Mouse (Mus musculus) kidney, embryonic 16.5 days (tissue): ENCODE measurements around the gene Tmem38a. TPM values are rescaled to one million over a fixed set of nuclear protein-coding genes. Genes with fewer than 3 reads are reported as not detected.

Experiments used
- ATAC-seq: fragments of 200-750 bp; cut with Nextera tagmentation; 2 replicates; pipeline ENCODE4 v1.8.0; 2017; ENCODE audit warnings: moderate TSS enrichment; ENCODE audit not compliant: low FRiP score, low TSS enrichment
- H3K27ac ChIP-seq: fragments of 300-500 bp; sonication (generic); 2 replicates; pipeline ENCODE4 v1.5.1; 2014; ENCODE audit warnings: low read length
- H3K27me3 ChIP-seq: fragments of 300-500 bp; sonication (generic); 2 replicates; pipeline ENCODE4 v1.6.1; 2014; ENCODE audit warnings: low read length, control low read depth, mixed read lengths; ENCODE audit not compliant: insufficient read depth
- H3K36me3 ChIP-seq: fragments of 300-500 bp; sonication (generic); 2 replicates; pipeline ENCODE4 v1.6.1; 2014; ENCODE audit warnings: low read length, control low read depth, mixed read lengths; ENCODE audit not compliant: insufficient read depth
- H3K4me1 ChIP-seq: fragments of 300-500 bp; sonication (generic); 2 replicates; pipeline ENCODE4 v1.6.1; 2014; ENCODE audit warnings: low read length, control low read depth, mixed read lengths; ENCODE audit not compliant: insufficient read depth
- H3K4me2 ChIP-seq: fragments of 300-500 bp; sonication (generic); replicated peaks from 2 replicates; pipeline ENCODE4 v1.6.1; 2014; ENCODE audit warnings: low read depth, low read length
- H3K4me3 ChIP-seq: fragments of 300-500 bp; sonication (generic); 2 replicates; pipeline ENCODE4 v1.5.1; 2014; ENCODE audit warnings: mild to moderate bottlenecking, low read length
- H3K9ac ChIP-seq: fragments of 300-500 bp; sonication (generic); replicated peaks from 2 replicates; pipeline ENCODE4 v1.6.1; 2014; ENCODE audit warnings: low read length
- H3K9me3 ChIP-seq: fragments of 300-500 bp; sonication (generic); 2 replicates; pipeline ENCODE4 v1.6.1; 2016; ENCODE audit warnings: low read length, control low read depth
- WGBS: fragments of 180-500 bp; shearing (Covaris S2); extraction: QIAGEN DNeasy Blood & Tissue Kit; methylation state at CpG from one replicate; pipeline ENCODE4 v1.1.7; 2014; 5-methylcytosine and 5-hydroxymethylcytosine counted together
- microRNA-seq: library from miRNA; unstranded; fragments of <30 nt; microRNA quantifications from one replicate; pipeline ENCODE4, GENCODE M21; 2016
- polyA plus RNA-seq: library from polyadenylated mRNA; unstranded; fragments of >200 nt; fragmentation: Nextera tagmentation; extraction: Ambion mirVana; gene quantifications from 2 replicates; pipeline ENCODE4 v1.2.1, GENCODE M21; 2015

The Tmem38a gene
- polyA plus RNA-seq, 1 experiment from 2014 or later: 26.3 TPM

DNA sequence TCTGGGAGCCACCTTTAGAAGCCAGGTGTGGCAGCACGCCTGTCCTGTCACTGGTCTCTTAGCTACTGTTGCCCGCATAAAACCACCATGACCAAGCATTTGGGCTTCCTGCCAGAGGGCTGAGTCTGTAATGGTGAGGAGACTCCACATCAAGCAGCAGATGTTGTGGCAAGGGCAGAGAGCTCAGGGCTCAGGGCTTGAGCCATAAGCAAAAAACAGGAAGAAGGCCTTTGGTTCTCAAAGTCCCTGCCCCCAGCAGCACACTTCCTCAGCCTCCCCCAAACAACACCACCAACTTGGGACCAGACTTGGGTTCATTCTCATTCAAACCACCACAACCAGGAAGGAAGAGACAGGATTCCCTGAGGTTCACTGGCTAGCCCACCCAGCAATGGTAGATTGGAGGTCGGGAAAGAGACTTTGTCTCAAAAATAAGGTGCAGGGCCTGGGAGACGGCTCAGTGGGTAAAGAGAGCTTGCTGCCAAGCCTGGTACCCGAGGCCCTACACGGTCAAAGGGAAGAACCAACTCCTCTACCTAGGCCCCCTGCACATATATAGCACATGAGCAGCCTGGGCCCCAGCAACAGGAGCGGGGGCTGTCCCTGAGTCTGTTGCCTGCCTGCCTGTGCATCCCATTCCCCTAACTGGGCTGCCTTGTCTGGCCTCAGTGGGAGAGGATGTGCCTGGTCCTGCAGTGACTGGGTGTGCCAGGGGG, 11.4 kb downstream of the Tmem38a start:
- Histone ChIP-seq H3K36me3 (no peaks in the 10 kb centered on the region), H3K4me2 (no peak overlapping the region), H3K4me1 (no peaks in the 10 kb centered on the region), H3K27me3 (no peaks in the 10 kb centered on the region), H3K9ac (no peak overlapping the region), H3K4me3 (no peak overlapping the region), H3K27ac (no peak overlapping the region), H3K9me3 (no peaks in the 10 kb centered on the region)
- no peak for ATAC-seq
- WGBS: 78% methylated on average over 7 of the region's 7 CpGs

- H3K4me3 ChIP-seq: no peak overlapping the region
- no peaks in the 10 kb centered on the region for H3K4me1 ChIP-seq
- no peaks in the 10 kb centered on the region for H3K27me3 ChIP-seq
- no peak overlapping the region for H3K4me2 ChIP-seq
- no peaks in the 10 kb centered on the region for H3K36me3 ChIP-seq
- ATAC-seq: no peak
- H3K27ac ChIP-seq: no peak overlapping the region
- H3K9ac ChIP-seq: no peak overlapping the region
- no peaks in the 10 kb centered on the region for H3K9me3 ChIP-seq
- 67% methylated on average over 6 of the region's 6 CpGs for WGBS
Measured at GRCm38 (mm10) chr8:72584390-72584789, 12.5 kb downstream of the Tmem38a start.

- no peak overlapping the region for H3K27ac ChIP-seq
- WGBS: 72% methylated on average over 6 of the region's 6 CpGs
- no peaks in the 10 kb centered on the region for H3K27me3 ChIP-seq
- H3K4me1 ChIP-seq: no peaks in the 10 kb centered on the region
- no peak overlapping the region for H3K4me2 ChIP-seq
- H3K4me3 ChIP-seq: no peak overlapping the region
- no peak for ATAC-seq
- H3K36me3 ChIP-seq: no peaks in the 10 kb centered on the region
- H3K9ac ChIP-seq: no peak overlapping the region
- H3K9me3 ChIP-seq: no peaks in the 10 kb centered on the region
Measured at GRCm38 (mm10) chr8:72587806-72588205, 16.0 kb downstream of the Tmem38a start.

DNA sequence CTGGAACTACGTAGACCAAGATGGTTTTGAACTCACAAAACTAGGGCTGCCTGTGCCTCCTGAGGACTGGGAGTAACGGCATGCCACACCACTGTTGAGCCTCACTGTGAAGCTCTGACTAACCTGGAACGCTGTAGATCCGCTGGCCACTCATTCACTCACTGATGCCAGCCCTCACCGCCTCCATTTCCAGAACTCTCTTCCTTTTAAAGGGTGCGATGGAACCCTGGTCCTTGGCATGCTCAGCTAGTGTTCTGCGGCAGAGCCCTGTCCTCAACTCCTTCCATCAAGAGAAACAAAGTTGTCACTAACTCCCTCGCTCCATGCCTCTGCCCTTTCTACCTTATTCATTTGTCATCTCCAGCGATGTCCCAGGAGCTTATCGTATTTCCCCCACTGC, 17.0 kb downstream of the Tmem38a start:
- 88% methylated on average over 10 of the region's 10 CpGs for WGBS
- H3K27me3 ChIP-seq: no peaks in the 10 kb centered on the region
- no peaks in the 10 kb centered on the region for H3K9me3 ChIP-seq
- no peaks in the 10 kb centered on the region for H3K4me1 ChIP-seq
- no peak overlapping the region for H3K4me2 ChIP-seq
- no peak overlapping the region for H3K9ac ChIP-seq
- no peak overlapping the region for H3K4me3 ChIP-seq
- H3K36me3 ChIP-seq: no peaks in the 10 kb centered on the region
- ATAC-seq: no peak
- no peak overlapping the region for H3K27ac ChIP-seq

GRCm38 (mm10) chr8:72589286-72589685, 17.4 kb downstream of the Tmem38a start:
- Histone ChIP-seq H3K4me3 (no peak overlapping the region), H3K36me3 (no peaks in the 10 kb centered on the region), H3K9ac (no peak overlapping the region), H3K27ac (no peak overlapping the region), H3K4me1 (no peaks in the 10 kb centered on the region), H3K27me3 (no peaks in the 10 kb centered on the region), H3K4me2 (no peak overlapping the region), H3K9me3 (no peaks in the 10 kb centered on the region)
- WGBS: 58% methylated on average over 7 of the region's 7 CpGs
- no peak for ATAC-seq

GRCm38 (mm10) chr8:72590198-72590597, 18.3 kb downstream of the Tmem38a start:
- 56% methylated on average over 2 of the region's 2 CpGs for WGBS
- Histone ChIP-seq H3K9ac (no peak overlapping the region), H3K4me3 (no peak overlapping the region), H3K4me1 (no peaks in the 10 kb centered on the region), H3K9me3 (no peaks in the 10 kb centered on the region), H3K27me3 (no peaks in the 10 kb centered on the region), H3K27ac (no peak overlapping the region), H3K4me2 (no peak overlapping the region), H3K36me3 (no peaks in the 10 kb centered on the region)
- no peak for ATAC-seq

Small RNA genes lying within 50 kb of the gene (microRNA-seq; reads per million reads assigned to microRNA genes)
- not detected for gene Gm28019

Other genes starting within 250 kb of the Tmem38a start
- gene Eps15l1, start 150.6 kb upstream of the Tmem38a start, polyA plus RNA-seq: 61.3 and 62.7 TPM in 2 replicates
- 2.0 and 2.1 TPM in 2 replicates for gene Calr3, start 128.2 kb upstream of the Tmem38a start, polyA plus RNA-seq
- gene 1700030K09Rik, start 128.2 kb upstream of the Tmem38a start, polyA plus RNA-seq: 17.9 and 19.1 TPM in 2 replicates
- 64.6 and 87.9 TPM in 2 replicates for gene Cherp, start 96.8 kb upstream of the Tmem38a start, polyA plus RNA-seq
- gene Slc35e1, start 79.4 kb upstream of the Tmem38a start, polyA plus RNA-seq: 8.0 and 10.1 TPM in 2 replicates
- gene Med26, start 23.8 kb upstream of the Tmem38a start, polyA plus RNA-seq: 18.7 and 18.9 TPM in 2 replicates
- 114 and 116 TPM in 2 replicates for gene Smim7, start 967 bp upstream of the Tmem38a start, polyA plus RNA-seq
- 0.09 and 0.10 TPM in 2 replicates for gene Nwd1, start 74.7 kb downstream of the Tmem38a start, polyA plus RNA-seq
- gene Sin3b, start 151.2 kb downstream of the Tmem38a start, polyA plus RNA-seq: 162 and 182 TPM in 2 replicates
- gene F2rl3, start 189.8 kb downstream of the Tmem38a start, polyA plus RNA-seq: 4.6 and 5.2 TPM in 2 replicates